Mouse (Mus musculus): ENCODE results near the gene Pgs1. TPM values are rescaled to one million over a fixed set of nuclear protein-coding genes. Genes with fewer than 3 reads are reported as not detected.

Pgs1 gene
- 72.7 and 85.0 TPM in 2 replicates for total RNA-seq (2014; rRNA removed)
- polyA plus RNA-seq (2015; fragmentation: Nextera tagmentation; extraction: Ambion mirVana), result 57.2 and 58.3 TPM in 2 replicates

- Histone ChIP-seq H3K36me3 (ENCODE audit: insufficient read depth, low read length) (no peaks in the 10 kb centered on the region), H3K4me3 (ENCODE audit: low read length) (peak within 1 kb of the TSS; percentile 99), H3K27ac (peak within 1 kb of the TSS; percentile 93), H3K27me3 (ENCODE audit: insufficient read depth, low read length) (no peaks in the 10 kb centered on the region), H3K4me2 (ENCODE audit: low read depth, low read length) (peak within 1 kb of the TSS; percentile 92), H3K4me1 (ENCODE audit: insufficient read depth, low read length) (peaks cover 21% of the 10 kb centered on the region), H3K9me3 (ENCODE audit: low read length) (no peaks in the 10 kb centered on the region), H3K9ac (replicated peaks; ENCODE audit: low read length) (peak within 1 kb of the TSS; percentile 93)
- peak; percentile 96 for DNase-seq (ENCODE audit: low spot score)
- peak; percentile 91 for ATAC-seq
- TF ChIP-seq CTCF (IDR thresholded peaks at IDR 0.05; ENCODE audit: low read depth), result no peak
- 5% methylated on average over 51 of the region's 51 CpGs for WGBS
Measured at GRCm38 (mm10) chr11:117986126-117987031, at the start of gene Pgs1. Gene Pgs1 (plus strand): TSS chr11:117986292.

- no peaks in the 10 kb centered on the region for H3K9me3 ChIP-seq (ENCODE audit: low read length)
- no peaks in the 10 kb centered on the region for H3K36me3 ChIP-seq (ENCODE audit: insufficient read depth, low read length)
- H3K27ac ChIP-seq, result peak overlapping the region; percentile 60
- 28% methylated on average over 4 of the region's 4 CpGs for WGBS
- no peak overlapping the region for H3K4me3 ChIP-seq (ENCODE audit: low read length)
- H3K9ac ChIP-seq (replicated peaks; ENCODE audit: low read length), result no peak overlapping the region
- TF ChIP-seq CTCF (IDR thresholded peaks at IDR 0.05; ENCODE audit: low read depth), result no peak
- ATAC-seq (no peak), DNase-seq (ENCODE audit: low spot score) (peak; percentile 30)
- H3K4me2 ChIP-seq (ENCODE audit: low read depth, low read length), result peak overlapping the region; percentile 29; the same call in 1 of the 2 replicates
- H3K4me1 ChIP-seq (ENCODE audit: insufficient read depth, low read length), result peaks cover 20% of the 10 kb centered on the region
- no peaks in the 10 kb centered on the region for H3K27me3 ChIP-seq (ENCODE audit: insufficient read depth, low read length)
Measured at GRCm38 (mm10) chr11:117939004-117939730, 46.9 kb upstream of the Pgs1 start.

GRCm38 (mm10) chr11:117939741-117940285 is 46.3 kb upstream of the Pgs1 start:
- no peaks in the 10 kb centered on the region for H3K9me3 ChIP-seq (ENCODE audit: low read length)
- no peaks in the 10 kb centered on the region for H3K36me3 ChIP-seq (ENCODE audit: insufficient read depth, low read length)
- no peak overlapping the region for H3K9ac ChIP-seq (replicated peaks; ENCODE audit: low read length)
- peak overlapping the region; percentile 29; the same call in 1 of the 2 replicates for H3K4me2 ChIP-seq (ENCODE audit: low read depth, low read length)
- ATAC-seq (peak; percentile 93), DNase-seq (ENCODE audit: low spot score) (peak; percentile 90)
- no peak overlapping the region for H3K4me3 ChIP-seq (ENCODE audit: low read length)
- peak overlapping the region; percentile 60 for H3K27ac ChIP-seq
- H3K27me3 ChIP-seq (ENCODE audit: insufficient read depth, low read length), result no peaks in the 10 kb centered on the region
- no peak for TF ChIP-seq CTCF (IDR thresholded peaks at IDR 0.05; ENCODE audit: low read depth)
- peaks cover 20% of the 10 kb centered on the region for H3K4me1 ChIP-seq (ENCODE audit: insufficient read depth, low read length)
- 5% methylated on average over 7 of the region's 7 CpGs for WGBS

DNA sequence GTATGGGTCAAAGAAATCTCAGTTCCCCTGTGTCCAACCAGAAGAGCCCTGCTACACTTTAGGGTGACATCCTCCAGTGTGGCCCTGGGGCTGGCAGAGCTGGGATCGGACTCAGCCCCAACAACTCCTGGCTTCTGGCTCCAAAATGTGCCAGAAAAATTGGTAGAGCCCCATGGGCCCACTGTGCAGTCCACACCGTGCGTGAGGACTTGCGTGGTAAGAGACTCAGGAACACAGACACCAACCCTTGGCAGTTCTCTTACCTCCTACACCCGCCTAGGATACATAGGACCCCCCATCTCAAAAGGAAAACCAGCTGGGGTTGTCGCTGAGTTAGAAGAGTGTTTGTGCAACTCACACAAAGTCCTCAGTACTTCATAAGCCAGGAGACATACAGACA is 45.2 kb upstream of the Pgs1 start:
- WGBS, result 77% methylated on average over 6 of the region's 6 CpGs
- no peak for DNase-seq (ENCODE audit: low spot score)
- Histone ChIP-seq H3K9ac (replicated peaks; ENCODE audit: low read length) (no peak overlapping the region), H3K9me3 (ENCODE audit: low read length) (no peaks in the 10 kb centered on the region), H3K4me1 (ENCODE audit: insufficient read depth, low read length) (peaks cover 15% of the 10 kb centered on the region), H3K4me3 (ENCODE audit: low read length) (no peak overlapping the region), H3K27me3 (ENCODE audit: insufficient read depth, low read length) (no peaks in the 10 kb centered on the region), H3K36me3 (ENCODE audit: insufficient read depth, low read length) (no peaks in the 10 kb centered on the region), H3K4me2 (ENCODE audit: low read depth, low read length) (no peak overlapping the region), H3K27ac (no peak overlapping the region)
- no peak for TF ChIP-seq CTCF (IDR thresholded peaks at IDR 0.05; ENCODE audit: low read depth)
- no peak for ATAC-seq

GRCm38 (mm10) chr11:117941325-117941834 is 44.7 kb upstream of the Pgs1 start:
- H3K27ac ChIP-seq, result no peak overlapping the region
- no peaks in the 10 kb centered on the region for H3K27me3 ChIP-seq (ENCODE audit: insufficient read depth, low read length)
- no peak overlapping the region for H3K4me2 ChIP-seq (ENCODE audit: low read depth, low read length)
- DNase-seq (ENCODE audit: low spot score) (no peak), ATAC-seq (no peak)
- WGBS, result 78% methylated on average over 8 of the region's 8 CpGs
- H3K4me3 ChIP-seq (ENCODE audit: low read length), result no peak overlapping the region
- no peak overlapping the region for H3K9ac ChIP-seq (replicated peaks; ENCODE audit: low read length)
- H3K36me3 ChIP-seq (ENCODE audit: insufficient read depth, low read length), result no peaks in the 10 kb centered on the region
- no peaks in the 10 kb centered on the region for H3K9me3 ChIP-seq (ENCODE audit: low read length)
- H3K4me1 ChIP-seq (ENCODE audit: insufficient read depth, low read length), result peaks cover 11% of the 10 kb centered on the region
- no peak for TF ChIP-seq CTCF (IDR thresholded peaks at IDR 0.05; ENCODE audit: low read depth)

DNA sequence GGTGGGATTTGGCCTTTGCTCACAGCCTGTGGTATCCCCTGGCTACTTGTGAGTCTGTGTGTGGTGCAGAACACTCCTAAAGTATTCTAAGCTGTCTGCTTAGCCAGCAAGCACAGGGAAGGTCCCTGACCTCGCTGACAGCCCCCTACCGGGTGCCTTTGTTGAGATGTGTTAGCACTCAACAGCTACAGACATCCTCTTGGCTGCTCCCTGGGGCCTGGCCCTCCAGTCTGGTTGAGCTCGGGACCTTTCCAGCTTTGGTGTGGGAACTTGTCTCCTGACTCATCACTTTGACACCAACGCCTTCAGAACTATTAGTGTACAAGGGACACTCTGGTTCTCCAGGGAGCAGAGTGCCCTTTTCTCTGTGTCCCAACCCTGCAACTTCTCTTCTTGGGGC is 44.2 kb upstream of the Pgs1 start:
- no peak for TF ChIP-seq CTCF (IDR thresholded peaks at IDR 0.05; ENCODE audit: low read depth)
- ATAC-seq (0 out of 2 replicates have a peak, but pooled peaks have one; percentile 50), DNase-seq (ENCODE audit: low spot score) (peak; percentile 64)
- H3K36me3 ChIP-seq (ENCODE audit: insufficient read depth, low read length), result no peaks in the 10 kb centered on the region
- H3K4me2 ChIP-seq (ENCODE audit: low read depth, low read length), result no peak overlapping the region
- H3K4me1 ChIP-seq (ENCODE audit: insufficient read depth, low read length), result peaks cover 9% of the 10 kb centered on the region
- WGBS, result 18% methylated on average over 4 of the region's 4 CpGs
- no peak overlapping the region for H3K4me3 ChIP-seq (ENCODE audit: low read length)
- H3K27me3 ChIP-seq (ENCODE audit: insufficient read depth, low read length), result no peaks in the 10 kb centered on the region
- no peak overlapping the region for H3K27ac ChIP-seq
- no peak overlapping the region for H3K9ac ChIP-seq (replicated peaks; ENCODE audit: low read length)
- H3K9me3 ChIP-seq (ENCODE audit: low read length), result no peaks in the 10 kb centered on the region

All from hindbrain, postnatal 0 days (tissue).